In the genomic region with DNA sequence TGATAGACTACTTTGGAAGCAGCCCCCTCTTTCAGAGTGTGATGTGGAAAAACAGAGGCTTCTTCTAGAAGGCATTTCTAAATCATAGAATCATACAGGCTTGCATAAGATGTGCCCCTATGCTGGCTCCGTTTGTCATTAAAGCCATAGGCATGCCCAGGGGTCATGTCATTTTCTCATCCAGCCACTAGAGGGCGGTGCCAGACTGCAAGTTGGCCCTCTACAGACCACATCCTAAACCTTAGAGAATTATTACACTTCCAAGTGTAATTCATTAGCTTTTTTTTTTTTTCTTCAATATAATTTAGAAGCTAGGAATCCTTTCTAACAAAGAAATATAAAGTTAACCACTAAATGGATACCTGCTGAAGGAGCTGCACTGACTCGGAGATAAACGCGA, we compare ENCODE assay signal across 8 mouse cellular contexts. TPM values are rescaled to one million over a fixed set of nuclear protein-coding genes. Genes with fewer than 3 reads are reported as not detected.
DNase-seq lines count a peak whose midpoint lies in the region; ATAC-seq and TF ChIP-seq lines count a peak whose summit lies in the region.

No protein-coding gene starts in this region.

- H3K4me2 ChIP-seq in heart, embryonic 11.5 days: no peak overlapping the region
- no peak overlapping the region for H3K4me2 ChIP-seq in forebrain, embryonic 12.5 days
- H3K4me2 ChIP-seq in hindbrain, embryonic 11.5 days (replicated peaks; ENCODE audit: low read depth, low read length): no peak overlapping the region

- intact Hi-C loops in heart, adult 2 months (cut with DNase I): loop anchor here (10.0 kb wide), 2 partner anchors 391 to 421 kb away; no protein-coding TSS in a partner anchor

- peak; percentile 98 for TF ChIP-seq CTCF in heart, adult 2 months (IDR thresholded peaks at IDR 0.05)
- TF ChIP-seq CTCF in small intestine, adult 2 months (IDR thresholded peaks at IDR 0.05; ENCODE audit: extremely low read depth, insufficient read length, insufficient replicate concordance, low read depth, low read length): peak; percentile 87; the same call in 1 of the 2 replicates

- no peak overlapping the region for H3K27ac ChIP-seq in heart, adult 2 months
- H3K27ac ChIP-seq in heart, embryonic 11.5 days (ENCODE audit: low read depth, low read length): no peak overlapping the region
- H3K27ac ChIP-seq in forebrain, embryonic 12.5 days: no peak overlapping the region
- H3K27ac ChIP-seq in hindbrain, embryonic 11.5 days (ENCODE audit: low read depth, low read length): no peak overlapping the region
- no peak overlapping the region for H3K27ac ChIP-seq in small intestine, adult 2 months (ENCODE audit: insufficient read depth, low read depth, low read length)

- H3K36me3 ChIP-seq in heart, adult 2 months (ENCODE audit: control insufficient read depth, insufficient read depth, low read length): no peaks in the 10 kb centered on the region
- no peaks in the 10 kb centered on the region for H3K36me3 ChIP-seq in heart, embryonic 11.5 days (ENCODE audit: control insufficient read depth, insufficient read depth, low read length)
- H3K36me3 ChIP-seq in forebrain, embryonic 12.5 days (replicated peaks): no peaks in the 10 kb centered on the region
- H3K36me3 ChIP-seq in hindbrain, embryonic 11.5 days (ENCODE audit: control insufficient read depth, insufficient read depth, low read length): no peaks in the 10 kb centered on the region
- H3K36me3 ChIP-seq in small intestine, adult 2 months (ENCODE audit: control insufficient read depth, insufficient read depth, low read length): no peaks in the 10 kb centered on the region

- TF ChIP-seq POLR2A in heart, adult 2 months (IDR thresholded peaks at IDR 0.05; ENCODE audit: insufficient read depth, low read depth, low read length): no peak
- no peak for TF ChIP-seq POLR2A in small intestine, adult 2 months (IDR thresholded peaks at IDR 0.05; ENCODE audit: low read depth, low read length)

- DNase-seq in heart, adult 2 months: peak; percentile 44 to 74
- DNase-seq in c-Kit-positive CD71-positive TER-119-negative erythroid progenitor cells, embryonic 14.5 days (ENCODE audit: low read depth): peak; percentile 44
- peak; percentile 80 for DNase-seq in hindbrain, embryonic 11.5 days (ENCODE audit: low spot score)
- DNase-seq in layer of hippocampus, postnatal 10 days (ENCODE audit: low spot score in 2 of 2): peak; percentile 70 to 78
- DNase-seq in lung, postnatal 4 days: peak; percentile 62 to 79

- no peak overlapping the region for H3K4me3 ChIP-seq in heart, adult 2 months
- H3K4me3 ChIP-seq in heart, embryonic 11.5 days (ENCODE audit: low read depth, low read length): no peak overlapping the region
- H3K4me3 ChIP-seq in forebrain, embryonic 12.5 days (replicated peaks): no peak overlapping the region
- no peak overlapping the region for H3K4me3 ChIP-seq in hindbrain, embryonic 11.5 days (ENCODE audit: low read depth, low read length)
- no peak overlapping the region for H3K4me3 ChIP-seq in small intestine, adult 2 months (ENCODE audit: low read depth, low read length)

- ATAC-seq in heart, embryonic 11.5 days (replicated peaks; ENCODE audit: insufficient number of reproducible peaks, low FRiP score, low TSS enrichment): no peak
- peak; percentile 46; the same call in 1 of the 2 replicates for ATAC-seq in forebrain, embryonic 12.5 days (ENCODE audit: low FRiP score)
- no peak for ATAC-seq in hindbrain, embryonic 11.5 days (ENCODE audit: low FRiP score)

- no peaks in the 10 kb centered on the region for H3K9me3 ChIP-seq in heart, embryonic 11.5 days (replicated peaks; ENCODE audit: control insufficient read depth, low read length)
- no peaks in the 10 kb centered on the region for H3K9me3 ChIP-seq in forebrain, embryonic 12.5 days
- H3K9me3 ChIP-seq in hindbrain, embryonic 11.5 days (ENCODE audit: control insufficient read depth, low read length): no peaks in the 10 kb centered on the region

- no peaks in the 10 kb centered on the region for H3K79me2 ChIP-seq in heart, adult 2 months (replicated peaks; ENCODE audit: control insufficient read depth, insufficient read depth, low read length)

- no peak overlapping the region for H3K9ac ChIP-seq in heart, adult 2 months (ENCODE audit: low read depth, low read length)
- H3K9ac ChIP-seq in heart, embryonic 11.5 days (ENCODE audit: low read depth, low read length): no peak overlapping the region
- H3K9ac ChIP-seq in forebrain, embryonic 12.5 days: no peak overlapping the region
- H3K9ac ChIP-seq in hindbrain, embryonic 11.5 days (ENCODE audit: low read depth, low read length): no peak overlapping the region

- TF ChIP-seq EP300 in heart, adult 2 months (IDR thresholded peaks at IDR 0.05; ENCODE audit: insufficient read depth, low read depth, low read length): 0 out of 2 replicates have a peak, but pooled peaks have one; percentile 53

- H3K27me3 ChIP-seq in heart, adult 2 months (ENCODE audit: control insufficient read depth, insufficient read depth, low read length): no peaks in the 10 kb centered on the region
- peaks cover 18% of the 10 kb centered on the region for H3K27me3 ChIP-seq in heart, embryonic 11.5 days (ENCODE audit: control insufficient read depth, insufficient read depth, low read length)
- H3K27me3 ChIP-seq in forebrain, embryonic 12.5 days: peaks cover 11% of the 10 kb centered on the region
- H3K27me3 ChIP-seq in hindbrain, embryonic 11.5 days (ENCODE audit: control insufficient read depth, insufficient read depth, low read length): no peaks in the 10 kb centered on the region; the same call in 1 of the 2 replicates
- no peaks in the 10 kb centered on the region for H3K27me3 ChIP-seq in small intestine, adult 2 months (ENCODE audit: control insufficient read depth, insufficient read depth, low read length)

- H3K4me1 ChIP-seq in heart, adult 2 months (ENCODE audit: control insufficient read depth, insufficient read depth, low read length): no peaks in the 10 kb centered on the region
- H3K4me1 ChIP-seq in heart, embryonic 11.5 days (ENCODE audit: control insufficient read depth, insufficient read depth, low read length): no peaks in the 10 kb centered on the region
- H3K4me1 ChIP-seq in forebrain, embryonic 12.5 days: peaks cover 7% of the 10 kb centered on the region; the same call in 1 of the 2 replicates
- no peaks in the 10 kb centered on the region for H3K4me1 ChIP-seq in hindbrain, embryonic 11.5 days (replicated peaks; ENCODE audit: control insufficient read depth, insufficient read depth, low read length)
- peaks cover 6% of the 10 kb centered on the region; the same call in 1 of the 2 replicates for H3K4me1 ChIP-seq in small intestine, adult 2 months (ENCODE audit: control insufficient read depth, insufficient read depth, insufficient read length, low read length)

- WGBS in heart, adult 2 months: 50% methylated on average over 5 of the region's 5 CpGs
- 45% methylated on average over 5 of the region's 5 CpGs for WGBS in heart, embryonic 11.5 days (ENCODE audit: insufficient replicate concordance)
- 51% methylated on average over 5 of the region's 5 CpGs for WGBS in forebrain, embryonic 12.5 days
- WGBS in hindbrain, embryonic 11.5 days: 50% methylated on average over 5 of the region's 5 CpGs
- WGBS in small intestine, adult 2 months: 49% methylated on average over 5 of the region's 5 CpGs

RNA-seq across cellular contexts. Expression of gene Gm10428, which starts 8.8 kb away (rescaled TPM):
- not detected for total RNA-seq in heart, adult 2 months (2021)
- polyA plus RNA-seq in heart, adult 2 months (2012; rRNA removed): not detected in 2 replicates
- not detected in 2 replicates for polyA plus RNA-seq in heart, embryonic 11.5 days (2014; fragmentation: Nextera tagmentation; extraction: Ambion mirVana)
- not detected in 2 replicates for polyA plus RNA-seq in forebrain, embryonic 12.5 days (2016; fragmentation: Nextera tagmentation; extraction: Ambion mirVana)
- polyA plus RNA-seq in hindbrain, embryonic 11.5 days (2014; fragmentation: Nextera tagmentation; extraction: Ambion mirVana): not detected in 2 replicates
- not detected for total RNA-seq in layer of hippocampus, postnatal 10 days (2021)
- polyA plus RNA-seq in small intestine, adult 2 months (2012; rRNA removed): not detected in 2 replicates

RNA-seq across cellular contexts. Expression of gene Zfp287, which starts 12.4 kb away (rescaled TPM):
- 1 to 10 TPM; 1.9 to 2.5 TPM for total RNA-seq in heart, adult 2 months (2021)
- 1.4 and 1.9 TPM in 2 replicates for polyA plus RNA-seq in heart, adult 2 months (2012; rRNA removed)
- 5.3 and 6.0 TPM in 2 replicates for polyA plus RNA-seq in heart, embryonic 11.5 days (2014; fragmentation: Nextera tagmentation; extraction: Ambion mirVana)
- 20.5 and 21.1 TPM in 2 replicates for polyA plus RNA-seq in forebrain, embryonic 12.5 days (2016; fragmentation: Nextera tagmentation; extraction: Ambion mirVana)
- 14.0 and 15.1 TPM in 2 replicates for polyA plus RNA-seq in hindbrain, embryonic 11.5 days (2014; fragmentation: Nextera tagmentation; extraction: Ambion mirVana)
- total RNA-seq in layer of hippocampus, postnatal 10 days (2021): 10 to 100 TPM; 17.8 to 19.9 TPM
- polyA plus RNA-seq in small intestine, adult 2 months (2012; rRNA removed): 0.28 and 0.39 TPM in 2 replicates

RNA-seq across cellular contexts. Expression of gene Zfp286, which starts 45.2 kb away (rescaled TPM):
- under 1 TPM; 0.41 to 0.42 TPM for total RNA-seq in heart, adult 2 months (2021)
- polyA plus RNA-seq in heart, adult 2 months (2012; rRNA removed): 0.70 and 1.3 TPM in 2 replicates
- polyA plus RNA-seq in heart, embryonic 11.5 days (2014; fragmentation: Nextera tagmentation; extraction: Ambion mirVana): 11.3 and 12.9 TPM in 2 replicates
- 31.9 and 33.6 TPM in 2 replicates for polyA plus RNA-seq in forebrain, embryonic 12.5 days (2016; fragmentation: Nextera tagmentation; extraction: Ambion mirVana)
- 27.4 and 31.1 TPM in 2 replicates for polyA plus RNA-seq in hindbrain, embryonic 11.5 days (2014; fragmentation: Nextera tagmentation; extraction: Ambion mirVana)
- 10 to 100 TPM; 20.8 to 21.7 TPM for total RNA-seq in layer of hippocampus, postnatal 10 days (2021)
- polyA plus RNA-seq in small intestine, adult 2 months (2012; rRNA removed): 0.04 and 0.14 TPM in 2 replicates
